Mouse (Mus musculus) neural tube, embryonic 13.5 days (tissue): Measurements from ENCODE around the gene Noc2l. TPM values are rescaled to one million over a fixed set of nuclear protein-coding genes. Genes with fewer than 3 reads are reported as not detected.

Experiments
- ATAC-seq: fragments of 200-750 bp; cut with Nextera tagmentation; 2 replicates; pipeline ENCODE4 v1.8.0; 2017; ENCODE audit warnings: low read depth, mild to moderate bottlenecking, moderate TSS enrichment, moderate library complexity
- H3K27ac ChIP-seq: fragments of 300-500 bp; sonication (generic); replicated peaks from 2 replicates; pipeline ENCODE4 v1.5.1; 2015; ENCODE audit warnings: moderate library complexity, mild to moderate bottlenecking, inconsistent platforms
- H3K27me3 ChIP-seq: fragments of 300-500 bp; sonication (generic); 2 replicates; pipeline ENCODE4 v1.6.1; 2015; ENCODE audit warnings: mild to moderate bottlenecking, inconsistent platforms
- H3K36me3 ChIP-seq: fragments of 300-500 bp; sonication (generic); 2 replicates; pipeline ENCODE4 v1.6.1; 2015; ENCODE audit warnings: mild to moderate bottlenecking, inconsistent platforms
- H3K4me1 ChIP-seq: fragments of 300-500 bp; sonication (generic); replicated peaks from 2 replicates; pipeline ENCODE4 v1.6.1; 2015; ENCODE audit warnings: inconsistent platforms
- H3K4me2 ChIP-seq: fragments of 300-500 bp; sonication (generic); 2 replicates; pipeline ENCODE4 v1.6.1; 2015; ENCODE audit warnings: inconsistent platforms, mild to moderate bottlenecking, moderate library complexity
- H3K4me3 ChIP-seq: fragments of 300-500 bp; sonication (generic); 2 replicates; pipeline ENCODE4 v1.5.1; 2015; ENCODE audit warnings: mild to moderate bottlenecking, inconsistent platforms
- H3K9ac ChIP-seq: fragments of 300-500 bp; sonication (generic); 2 replicates; pipeline ENCODE4 v1.6.1; 2015; ENCODE audit warnings: moderate library complexity, mild to moderate bottlenecking, inconsistent platforms
- H3K9me3 ChIP-seq: fragments of 300-500 bp; sonication (generic); 2 replicates; pipeline ENCODE4 v1.6.1; 2016; ENCODE audit warnings: inconsistent platforms
- WGBS: fragments of 180-500 bp; shearing (Covaris S2); methylation state at CpG from one replicate; pipeline ENCODE4 v1.1.7; 2015; 5-methylcytosine and 5-hydroxymethylcytosine counted together
- polyA plus RNA-seq: library from polyadenylated mRNA; unstranded; fragments of >200 nt; fragmentation: Nextera tagmentation; extraction: Ambion mirVana; gene quantifications from 2 replicates; pipeline ENCODE4 v1.2.1, GENCODE M21; 2015

The Noc2l gene
- polyA plus RNA-seq, 1 experiment from 2014 or later, result 49.5 TPM

DNA sequence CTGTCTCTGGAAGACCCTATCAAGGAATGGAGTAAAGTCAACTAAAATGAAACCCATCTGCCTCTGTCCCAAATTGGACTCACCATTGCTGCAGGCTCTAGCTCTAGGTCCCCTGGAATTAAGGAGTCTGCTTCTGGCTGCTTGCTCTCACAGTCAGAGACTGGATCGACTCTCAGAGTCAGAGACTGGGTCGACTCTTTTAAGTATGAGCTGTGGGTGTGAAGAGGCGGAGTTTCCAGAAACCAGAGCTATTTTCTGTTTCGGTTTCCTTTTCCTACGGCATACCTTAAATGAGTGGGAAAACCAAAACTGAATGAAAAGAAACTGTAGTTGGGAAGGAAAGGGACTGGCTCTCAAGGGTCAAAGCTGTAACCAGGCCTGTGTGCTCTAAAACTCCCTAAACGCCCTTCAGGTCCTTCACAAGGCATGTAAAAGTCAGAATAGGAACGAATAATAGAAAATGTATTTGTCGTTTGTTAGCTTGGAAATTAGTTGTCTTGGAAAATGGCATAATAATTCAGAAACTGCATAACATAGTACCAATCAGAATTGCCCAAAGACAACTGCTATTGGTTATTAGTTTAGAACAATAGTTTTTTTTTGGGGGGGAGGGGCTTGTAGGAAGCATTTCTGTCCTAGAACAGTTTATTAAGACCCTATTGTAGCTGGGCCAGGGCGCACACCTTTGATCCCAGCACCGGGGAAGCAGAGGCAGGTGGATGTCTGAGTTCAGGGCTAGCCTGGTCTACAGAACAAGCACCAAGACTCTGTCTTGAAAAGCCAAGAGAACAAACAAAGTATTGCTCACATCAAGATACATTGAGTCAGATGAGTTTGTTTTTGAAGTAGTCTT is 35.0 kb upstream of the Noc2l start, which contains the start of gene Isg15:
Isg15 (minus strand) TSS at position 196 of the 853 bp plus-strand sequence.
- H3K9me3 ChIP-seq, result no peaks in the 10 kb centered on the region
- H3K4me3 ChIP-seq, result no peak within 1 kb of the TSS
- no peak within 1 kb of the TSS for H3K9ac ChIP-seq
- no peak within 1 kb of the TSS for H3K27ac ChIP-seq
- 64% methylated on average over 10 of the region's 10 CpGs for WGBS
- ATAC-seq, result no peak
- peaks cover 37% of the 10 kb centered on the region for H3K4me1 ChIP-seq
- no peak within 1 kb of the TSS for H3K4me2 ChIP-seq
- H3K27me3 ChIP-seq, result peaks cover 26% of the 10 kb centered on the region; the same call in 1 of the 2 replicates
- H3K36me3 ChIP-seq, result no peaks in the 10 kb centered on the region

DNA sequence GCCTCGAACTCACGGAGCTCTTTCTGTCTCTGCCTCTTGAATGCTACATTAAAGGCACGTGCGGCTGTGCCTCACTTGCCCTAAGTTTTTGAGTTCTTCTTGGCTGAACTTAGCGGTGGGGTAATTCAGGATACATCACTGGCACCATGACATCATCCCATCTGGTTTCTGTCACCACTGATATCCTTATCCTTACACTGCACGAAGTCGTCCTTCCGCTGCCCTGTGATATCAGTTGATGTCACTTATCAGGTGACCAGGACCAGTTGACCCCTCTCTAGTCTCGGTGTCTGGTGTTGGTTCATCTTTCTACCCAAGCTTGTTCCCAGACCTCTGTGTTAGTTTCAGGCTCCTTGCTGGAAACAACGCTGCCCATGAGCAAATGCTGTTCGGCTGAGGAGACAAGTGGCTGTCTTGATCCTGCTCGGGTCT is 33.3 kb upstream of the Noc2l start:
- Histone ChIP-seq H3K4me3 (peak overlapping the region; percentile 55), H3K9ac (peak overlapping the region; percentile 79), H3K4me2 (peak overlapping the region; percentile 92), H3K4me1 (peaks cover 29% of the 10 kb centered on the region), H3K27ac (peak overlapping the region; percentile 77), H3K9me3 (no peaks in the 10 kb centered on the region), H3K27me3 (peaks cover 26% of the 10 kb centered on the region; the same call in 1 of the 2 replicates), H3K36me3 (0 out of 2 replicates have a peak, but pooled peaks cover 3% of the 10 kb centered on the region)
- 44% methylated on average over 12 of the region's 12 CpGs for WGBS
- ATAC-seq, result no peak

DNA sequence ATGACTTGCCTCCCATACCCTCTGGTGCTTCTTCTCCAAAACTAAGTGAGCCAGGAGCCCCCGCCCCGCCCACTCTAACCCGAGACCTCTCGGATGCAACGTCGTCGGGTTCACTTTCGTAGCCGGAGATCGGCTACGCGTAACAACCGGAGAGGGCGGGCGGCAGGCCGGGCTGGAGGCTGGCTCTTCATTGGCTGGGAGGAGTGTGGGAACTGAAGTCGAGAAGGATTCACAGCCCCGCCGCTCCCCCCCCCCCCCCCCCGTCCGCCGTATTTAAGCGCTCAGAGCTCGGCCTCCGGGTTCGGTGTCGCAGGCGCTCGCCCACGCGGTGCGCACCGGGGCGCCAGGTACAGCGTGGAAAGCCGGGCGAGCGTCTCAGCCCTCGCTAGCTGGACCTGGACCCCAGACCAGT is 32.8 kb upstream of the Noc2l start, which contains the start of gene AW011738:
AW011738 (plus strand) TSS at position 304 of the 412 bp plus-strand sequence.
- Histone ChIP-seq H3K9me3 (no peaks in the 10 kb centered on the region), H3K27ac (peak within 1 kb of the TSS; percentile 77), H3K36me3 (0 out of 2 replicates have a peak, but pooled peaks cover 3% of the 10 kb centered on the region), H3K4me3 (peak within 1 kb of the TSS; percentile 55), H3K4me2 (peak within 1 kb of the TSS; percentile 92), H3K9ac (peak within 1 kb of the TSS; percentile 79), H3K27me3 (peaks cover 26% of the 10 kb centered on the region; the same call in 1 of the 2 replicates), H3K4me1 (peaks cover 29% of the 10 kb centered on the region)
- peak; percentile 75 for ATAC-seq
- under 1% methylated on average over 38 of the region's 39 CpGs for WGBS

DNA sequence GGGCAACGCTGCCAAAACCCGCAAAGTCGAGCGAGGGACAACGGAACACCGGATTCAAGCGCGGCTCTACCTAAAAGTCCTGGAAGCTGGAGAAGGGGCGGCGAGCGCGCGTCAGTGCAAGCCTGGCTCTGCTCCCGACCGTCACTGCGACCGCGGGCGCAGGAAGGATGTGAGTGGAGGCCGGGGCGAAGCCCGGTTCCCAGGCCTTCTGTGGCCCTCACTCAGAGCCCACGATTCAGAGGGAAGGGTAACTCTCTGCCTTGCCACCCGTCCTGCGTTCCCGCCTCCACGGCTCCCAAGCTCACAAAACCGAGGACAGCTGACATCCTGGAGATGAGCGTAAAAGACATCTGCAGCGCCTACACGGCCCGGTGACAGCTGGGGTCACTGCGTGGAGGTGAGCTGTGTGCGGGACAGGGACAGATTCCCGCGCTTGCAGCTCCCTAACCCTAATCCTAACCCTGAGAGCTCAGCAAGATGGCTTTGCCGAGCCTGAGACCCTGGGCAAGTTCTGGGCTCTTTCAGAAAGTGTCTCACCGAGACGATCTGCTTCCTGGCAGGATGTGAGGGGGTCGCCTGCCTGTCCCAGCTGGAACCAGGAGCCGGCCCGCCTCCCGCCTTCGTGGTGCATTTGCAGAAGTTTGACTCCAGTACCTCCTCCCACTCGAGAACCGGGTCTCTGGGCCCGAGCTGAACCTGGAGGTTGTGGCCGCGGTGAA is 32.2 kb upstream of the Noc2l start:
- Histone ChIP-seq H3K4me1 (peaks cover 29% of the 10 kb centered on the region), H3K4me3 (peak overlapping the region; percentile 55), H3K4me2 (peak overlapping the region; percentile 92), H3K27ac (peak overlapping the region; percentile 68), H3K27me3 (peaks cover 26% of the 10 kb centered on the region; the same call in 1 of the 2 replicates), H3K9ac (peak overlapping the region; percentile 79), H3K9me3 (no peaks in the 10 kb centered on the region), H3K36me3 (0 out of 2 replicates have a peak, but pooled peaks cover 3% of the 10 kb centered on the region)
- under 1% methylated on average over 49 of the region's 49 CpGs for WGBS
- peak; percentile 51 for ATAC-seq

DNA sequence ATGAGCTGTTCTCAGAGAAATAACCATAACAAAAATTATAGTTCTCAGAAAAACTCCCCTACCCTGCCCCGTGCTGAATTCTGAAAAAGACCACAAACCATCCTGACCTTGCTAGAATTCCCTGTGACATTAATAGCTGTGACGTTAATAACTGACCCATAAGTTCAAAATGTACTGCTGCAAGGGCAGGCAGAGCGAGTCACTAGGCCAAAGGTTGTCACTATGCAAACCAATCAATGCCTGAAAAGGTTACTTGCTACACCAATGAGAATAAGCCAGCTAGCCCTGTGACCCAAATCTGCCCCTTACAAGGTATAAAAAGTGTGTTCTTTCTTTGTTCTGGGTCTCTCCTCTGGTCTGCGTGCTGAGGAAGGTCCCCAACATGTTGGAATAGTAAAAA is 26.9 kb upstream of the Noc2l start:
- Histone ChIP-seq H3K27ac (no peak overlapping the region), H3K4me2 (no peak overlapping the region), H3K4me1 (peaks cover 16% of the 10 kb centered on the region), H3K4me3 (no peak overlapping the region), H3K9ac (no peak overlapping the region), H3K27me3 (peaks cover 12% of the 10 kb centered on the region; the same call in 1 of the 2 replicates), H3K9me3 (no peaks in the 10 kb centered on the region), H3K36me3 (0 out of 2 replicates have a peak, but pooled peaks cover 3% of the 10 kb centered on the region)
- 91% methylated on average over 4 of the region's 4 CpGs for WGBS
- ATAC-seq, result no peak

DNA sequence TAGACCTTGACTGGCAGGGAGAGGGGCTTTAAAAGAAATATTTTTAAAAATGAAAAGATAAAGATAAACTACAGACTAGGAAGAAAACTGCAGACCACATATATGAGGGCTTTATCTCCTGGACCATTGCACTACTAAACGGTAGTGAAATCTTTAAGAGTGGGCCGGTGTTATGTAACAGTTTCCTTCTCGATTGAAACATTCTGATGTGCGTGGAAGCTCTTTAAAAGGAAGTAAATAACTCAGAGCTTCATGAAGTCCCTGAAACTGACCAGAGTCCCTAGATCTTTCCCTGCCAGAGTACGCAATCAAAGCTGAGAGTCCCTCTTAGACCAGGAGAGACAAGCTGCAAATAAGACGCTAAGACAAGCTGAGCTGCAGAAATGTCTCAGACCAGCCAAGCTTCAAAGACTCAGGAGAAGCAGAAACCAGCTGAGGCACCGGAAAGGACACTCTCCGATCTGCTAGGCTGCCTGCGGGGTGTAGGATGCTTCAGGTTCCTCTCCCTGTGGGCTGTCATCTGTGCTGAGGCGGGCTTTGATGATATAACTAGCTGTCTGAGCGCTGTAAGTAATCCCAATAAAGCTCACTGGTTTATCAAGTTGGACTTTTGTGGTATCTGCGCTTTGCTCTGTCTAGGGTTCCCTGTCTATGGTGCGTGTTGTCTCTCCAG is 25.7 kb upstream of the Noc2l start:
- Histone ChIP-seq H3K9ac (no peak overlapping the region), H3K4me2 (no peak overlapping the region), H3K36me3 (0 out of 2 replicates have a peak, but pooled peaks cover 3% of the 10 kb centered on the region), H3K4me1 (peaks cover 4% of the 10 kb centered on the region; the same call in 1 of the 2 replicates), H3K4me3 (no peak overlapping the region), H3K27me3 (peaks cover under 1% of the 10 kb centered on the region; the same call in 1 of the 2 replicates), H3K9me3 (no peaks in the 10 kb centered on the region), H3K27ac (no peak overlapping the region)
- ATAC-seq, result no peak
- 76% methylated on average over 13 of the region's 13 CpGs for WGBS

DNA sequence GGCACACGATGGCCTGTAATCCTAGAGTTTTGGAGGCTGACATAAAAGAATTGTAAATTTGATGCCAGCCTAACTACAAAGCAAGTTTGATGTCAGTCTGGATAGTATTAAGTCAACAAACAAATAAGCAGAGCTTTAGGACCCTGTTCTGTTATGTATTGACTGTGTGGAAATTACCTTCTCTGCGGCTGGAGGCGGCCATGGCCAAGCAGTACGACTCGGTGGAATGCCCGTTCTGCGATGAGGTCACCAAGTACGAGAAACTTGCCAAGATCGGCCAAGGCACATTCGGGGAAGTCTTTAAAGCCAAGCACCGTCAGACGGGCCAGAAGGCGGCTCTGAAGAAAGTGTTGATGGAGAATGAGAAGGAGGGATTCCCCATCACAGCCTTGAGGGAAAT is 22.7 kb upstream of the Noc2l start:
- Histone ChIP-seq H3K4me2 (no peak overlapping the region), H3K9ac (no peak overlapping the region), H3K27ac (no peak overlapping the region), H3K9me3 (no peaks in the 10 kb centered on the region), H3K4me3 (no peak overlapping the region), H3K36me3 (no peaks in the 10 kb centered on the region), H3K4me1 (no peaks in the 10 kb centered on the region), H3K27me3 (no peaks in the 10 kb centered on the region)
- 93% methylated on average over 13 of the region's 13 CpGs for WGBS
- no peak for ATAC-seq

DNA sequence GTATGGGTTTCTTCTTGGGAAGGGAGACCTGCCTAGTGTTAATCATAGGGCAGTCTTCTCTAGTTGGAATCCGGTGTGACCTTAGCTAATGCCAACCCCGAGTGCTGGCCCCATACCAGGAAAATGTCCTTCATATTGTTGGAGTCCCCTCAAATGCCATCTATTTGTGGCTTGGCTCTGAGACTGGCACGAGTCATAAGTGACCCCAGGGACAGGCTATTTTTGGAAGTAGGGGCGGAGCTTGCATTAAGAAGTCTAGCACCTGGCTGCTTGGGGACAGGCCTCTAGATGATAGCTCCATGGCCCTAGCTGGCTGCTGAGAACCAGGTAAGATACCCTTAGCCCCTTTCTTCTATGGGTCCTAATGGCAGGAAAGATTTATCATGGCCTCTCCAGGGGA is 20.2 kb upstream of the Noc2l start, which contains the start of gene Perm1:
Perm1 (plus strand) TSS at position 220 of the 400 bp plus-strand sequence.
- H3K9ac ChIP-seq, result no peak within 1 kb of the TSS
- no peak within 1 kb of the TSS for H3K4me3 ChIP-seq
- H3K9me3 ChIP-seq, result no peaks in the 10 kb centered on the region
- no peak within 1 kb of the TSS for H3K27ac ChIP-seq
- no peaks in the 10 kb centered on the region for H3K4me1 ChIP-seq
- no peak for ATAC-seq
- 82% methylated on average over 4 of the region's 4 CpGs for WGBS
- peaks cover 12% of the 10 kb centered on the region; the same call in 1 of the 2 replicates for H3K36me3 ChIP-seq
- H3K27me3 ChIP-seq, result no peaks in the 10 kb centered on the region
- no peak within 1 kb of the TSS for H3K4me2 ChIP-seq

DNA sequence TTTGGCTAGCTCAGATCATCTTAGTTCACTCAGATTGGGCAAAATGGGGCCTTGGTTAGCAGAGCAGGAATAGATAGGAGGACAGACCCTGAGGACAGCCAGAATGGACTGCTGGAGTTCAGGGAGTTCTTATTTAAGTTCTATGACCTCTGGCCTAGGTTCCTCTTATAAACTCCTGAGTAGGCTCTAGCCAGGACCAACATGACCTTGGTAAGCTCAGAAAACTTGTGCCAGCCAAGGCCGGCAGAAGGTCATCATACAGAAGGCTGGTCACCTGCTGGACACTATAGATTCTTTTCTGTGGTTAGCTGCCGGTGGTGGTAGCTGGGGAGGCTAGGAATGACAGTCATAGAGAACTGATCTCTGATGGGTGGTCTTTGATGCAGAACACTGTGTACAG is 19.6 kb upstream of the Noc2l start:
- Histone ChIP-seq H3K4me1 (no peaks in the 10 kb centered on the region), H3K36me3 (peaks cover 12% of the 10 kb centered on the region; the same call in 1 of the 2 replicates), H3K9me3 (no peaks in the 10 kb centered on the region), H3K4me2 (no peak overlapping the region), H3K27ac (no peak overlapping the region), H3K9ac (no peak overlapping the region), H3K4me3 (no peak overlapping the region), H3K27me3 (no peaks in the 10 kb centered on the region)
- WGBS, result 91% methylated on average over 2 of the region's 2 CpGs
- ATAC-seq, result no peak

DNA sequence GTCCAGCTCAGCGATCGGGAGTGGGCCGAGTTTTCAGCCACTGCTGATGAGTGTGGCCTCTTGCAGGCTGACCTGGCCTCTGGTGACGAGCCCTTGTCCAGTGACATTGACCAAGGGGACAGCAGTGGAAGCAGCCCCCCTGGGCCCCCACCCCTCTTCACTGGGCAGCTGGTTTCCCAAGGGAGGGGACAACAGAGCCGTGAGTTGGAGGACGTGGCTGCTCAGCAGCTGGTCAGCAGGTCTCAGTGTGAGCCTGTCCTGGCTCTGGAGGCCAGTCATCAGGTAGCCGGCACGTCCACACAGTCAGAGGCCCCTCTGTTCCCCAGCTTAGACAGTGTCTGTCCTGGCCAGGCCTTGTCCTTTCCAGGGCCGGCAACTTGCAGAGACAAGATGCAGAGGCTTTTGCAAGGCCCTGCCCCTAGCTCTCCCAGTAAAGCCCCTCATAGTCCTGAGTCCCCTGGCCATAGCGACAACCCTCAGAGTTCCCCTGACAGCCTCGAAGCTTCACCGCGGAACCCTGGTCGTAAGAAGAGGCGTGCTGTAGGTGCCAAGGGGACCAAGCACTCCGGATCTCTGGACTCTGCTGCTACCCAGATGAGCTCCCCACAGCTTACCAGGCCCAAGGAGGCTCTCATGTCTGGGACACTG is 18.7 kb upstream of the Noc2l start:
- H3K36me3 ChIP-seq, result peaks cover 22% of the 10 kb centered on the region
- H3K4me2 ChIP-seq, result no peak overlapping the region
- no peaks in the 10 kb centered on the region for H3K27me3 ChIP-seq
- no peak overlapping the region for H3K9ac ChIP-seq
- H3K27ac ChIP-seq, result no peak overlapping the region
- no peak overlapping the region for H3K4me3 ChIP-seq
- no peak for ATAC-seq
- WGBS, result 84% methylated on average over 16 of the region's 16 CpGs
- H3K9me3 ChIP-seq, result no peaks in the 10 kb centered on the region
- no peaks in the 10 kb centered on the region for H3K4me1 ChIP-seq

DNA sequence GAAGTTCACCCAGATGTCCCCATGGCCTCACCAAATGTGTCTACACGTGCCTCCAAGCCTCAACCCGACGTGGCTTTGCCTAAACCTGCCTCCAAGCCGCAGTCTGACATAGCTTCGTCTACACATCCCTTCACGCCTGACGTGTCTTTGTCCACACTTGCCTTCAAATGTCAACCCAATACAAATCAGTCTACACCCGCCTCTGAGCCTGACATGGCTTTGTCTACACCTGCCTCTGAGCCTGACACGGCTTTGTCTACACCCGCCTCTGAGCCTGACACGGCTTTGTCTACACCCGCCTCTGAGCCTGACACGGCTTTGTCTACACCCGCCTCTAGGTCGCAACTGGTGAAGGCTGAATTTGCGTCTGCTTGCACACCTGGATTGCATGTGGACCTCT is 18.0 kb upstream of the Noc2l start:
- Histone ChIP-seq H3K36me3 (peaks cover 28% of the 10 kb centered on the region), H3K4me2 (no peak overlapping the region), H3K4me3 (no peak overlapping the region), H3K4me1 (no peaks in the 10 kb centered on the region), H3K9ac (no peak overlapping the region), H3K9me3 (no peaks in the 10 kb centered on the region), H3K27ac (no peak overlapping the region), H3K27me3 (no peaks in the 10 kb centered on the region)
- ATAC-seq, result no peak
- WGBS, result 88% methylated on average over 16 of the region's 16 CpGs
